Mouse (Mus musculus) kidney, adult 2 months (tissue): ENCODE data around the gene Naa16. TPM values are rescaled to one million over a fixed set of nuclear protein-coding genes. Genes with fewer than 3 reads are reported as not detected.

Experiments
- DNase-seq: peaks from one replicate; pipeline ENCODE4 v3.0.0; 2021
- H3K27ac ChIP-seq: fragments of 200-500 bp; 2 replicates; pipeline ENCODE4 v1.5.1; 2012; ENCODE audit warnings: low read depth, low read length, control low read depth, inconsistent platforms; ENCODE audit not compliant: insufficient read depth
- H3K27me3 ChIP-seq: fragments of 200-500 bp; replicated peaks from 2 replicates; pipeline ENCODE4 v1.6.1; 2012; ENCODE audit warnings: mild to moderate bottlenecking, moderate library complexity, low read length, inconsistent platforms; ENCODE audit not compliant: control insufficient read depth, insufficient read depth
- H3K36me3 ChIP-seq: fragments of 200-500 bp; 2 replicates; pipeline ENCODE4 v1.6.1; 2012; ENCODE audit warnings: mild to moderate bottlenecking, moderate library complexity, low read length, inconsistent platforms; ENCODE audit not compliant: control insufficient read depth, insufficient read depth
- H3K4me1 ChIP-seq: fragments of 200-500 bp; 2 replicates; pipeline ENCODE4 v1.6.1; 2011; ENCODE audit warnings: low read length; ENCODE audit not compliant: control insufficient read depth, insufficient read depth
- H3K4me3 ChIP-seq: fragments of 200-500 bp; 2 replicates; pipeline ENCODE4 v1.5.1; 2011; ENCODE audit warnings: mild to moderate bottlenecking, low read depth, low read length, control low read depth; ENCODE audit not compliant: insufficient read depth
- CTCF ChIP-seq: fragments of 200-500 bp; conservative IDR thresholded peaks from 2 replicates; pipeline ENCODE4 v1.5.1; 2011; ENCODE audit warnings: low read depth, mild to moderate bottlenecking, control low read depth, low read length, moderate library complexity, mixed read lengths; ENCODE audit not compliant: insufficient read depth, insufficient read length
- POLR2A ChIP-seq: fragments of 200-500 bp; IDR thresholded peaks from one replicate; pipeline ENCODE4 v1.6.1; 2011; ENCODE audit warnings: low read depth, low read length, control low read depth
- WGBS: fragments of 180-500 bp; shearing (Covaris S2); methylation state at CpG from one replicate; pipeline ENCODE4 v1.1.7; 2018; 5-methylcytosine and 5-hydroxymethylcytosine counted together
- polyA plus RNA-seq: library from polyadenylated mRNA; depleted of rRNA; stranded (reverse); fragments of >200 nt; gene quantifications from 2 replicates; pipeline ENCODE4 v1.2.3, GENCODE M21; 2012

The Naa16 gene
- polyA plus RNA-seq, 1 experiment = 3.1 TPM

GRCm38 (mm10) chr14:79314245-79315010, 76.2 kb downstream of the Naa16 start:
- no peak for DNase-seq
- WGBS = 90% methylated on average over 12 of the region's 12 CpGs
- Histone ChIP-seq H3K4me3 (no peak overlapping the region), H3K36me3 (no peaks in the 10 kb centered on the region), H3K4me1 (no peaks in the 10 kb centered on the region), H3K27me3 (no peaks in the 10 kb centered on the region), H3K27ac (no peak overlapping the region)
- TF ChIP-seq POLR2A = no peak
- no peak for TF ChIP-seq CTCF

- no peak for TF ChIP-seq CTCF
- no peak for TF ChIP-seq POLR2A
- Histone ChIP-seq H3K4me3 (no peak overlapping the region), H3K27ac (no peak overlapping the region), H3K27me3 (no peaks in the 10 kb centered on the region), H3K36me3 (no peaks in the 10 kb centered on the region), H3K4me1 (no peaks in the 10 kb centered on the region)
- DNase-seq = no peak
- WGBS = 78% methylated on average over 8 of the region's 8 CpGs
Observed at GRCm38 (mm10) chr14:79313439-79314175, 77.0 kb downstream of the Naa16 start.

DNA sequence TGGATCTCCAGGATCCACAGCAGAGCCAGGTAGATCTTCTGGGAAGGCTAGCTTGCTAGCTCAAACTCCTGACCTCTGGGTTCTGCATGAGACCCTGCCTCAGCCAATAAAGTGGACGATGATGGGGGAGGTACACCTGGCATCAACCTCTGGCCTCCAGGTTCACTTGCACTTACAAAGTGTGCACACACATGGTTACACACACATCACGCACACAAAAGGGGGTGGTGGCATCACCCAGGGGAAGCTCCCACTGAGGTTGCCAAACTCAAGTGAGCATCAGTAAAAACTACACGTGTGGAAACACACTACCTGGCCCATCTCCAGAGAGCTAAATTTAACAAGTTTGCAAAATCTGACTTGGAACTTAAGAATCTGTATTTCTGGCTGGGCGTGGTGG, 77.9 kb downstream of the Naa16 start:
- H3K27me3 ChIP-seq = no peaks in the 10 kb centered on the region
- TF ChIP-seq POLR2A (no peak), CTCF (no peak)
- DNase-seq = no peak
- H3K27ac ChIP-seq = no peak overlapping the region
- no peak overlapping the region for H3K4me3 ChIP-seq
- H3K36me3 ChIP-seq = no peaks in the 10 kb centered on the region
- 78% methylated on average over 4 of the region's 4 CpGs for WGBS
- H3K4me1 ChIP-seq = no peaks in the 10 kb centered on the region

GRCm38 (mm10) chr14:79311918-79312454, 78.6 kb downstream of the Naa16 start:
- Histone ChIP-seq H3K27ac (no peak overlapping the region), H3K27me3 (no peaks in the 10 kb centered on the region), H3K4me3 (no peak overlapping the region), H3K36me3 (no peaks in the 10 kb centered on the region), H3K4me1 (no peaks in the 10 kb centered on the region)
- 46% methylated on average over 4 of the region's 4 CpGs for WGBS
- no peak for TF ChIP-seq POLR2A
- TF ChIP-seq CTCF = no peak
- no peak for DNase-seq

- Histone ChIP-seq H3K4me1 (no peaks in the 10 kb centered on the region), H3K4me3 (no peak overlapping the region)
- TF ChIP-seq CTCF (no peak), POLR2A (no peak)
Observed at GRCm38 (mm10) chr14:79309115-79309514, 81.5 kb downstream of the Naa16 start.

GRCm38 (mm10) chr14:79308364-79308763, 82.2 kb downstream of the Naa16 start:
- H3K36me3 ChIP-seq = no peaks in the 10 kb centered on the region
- H3K4me1 ChIP-seq = no peaks in the 10 kb centered on the region
- no peak for DNase-seq
- 68% methylated on average over 4 of the region's 4 CpGs for WGBS
- no peaks in the 10 kb centered on the region for H3K27me3 ChIP-seq
- TF ChIP-seq POLR2A (no peak), CTCF (no peak)
- no peak overlapping the region for H3K4me3 ChIP-seq
- no peak overlapping the region for H3K27ac ChIP-seq

More at GRCm38 (mm10) chr14:79309115-79309514, 81.5 kb downstream of the Naa16 start:
- Histone ChIP-seq H3K36me3 (no peaks in the 10 kb centered on the region), H3K27me3 (no peaks in the 10 kb centered on the region), H3K27ac (no peak overlapping the region)
- 58% methylated on average over 4 of the region's 4 CpGs for WGBS
- DNase-seq = no peak

DNA sequence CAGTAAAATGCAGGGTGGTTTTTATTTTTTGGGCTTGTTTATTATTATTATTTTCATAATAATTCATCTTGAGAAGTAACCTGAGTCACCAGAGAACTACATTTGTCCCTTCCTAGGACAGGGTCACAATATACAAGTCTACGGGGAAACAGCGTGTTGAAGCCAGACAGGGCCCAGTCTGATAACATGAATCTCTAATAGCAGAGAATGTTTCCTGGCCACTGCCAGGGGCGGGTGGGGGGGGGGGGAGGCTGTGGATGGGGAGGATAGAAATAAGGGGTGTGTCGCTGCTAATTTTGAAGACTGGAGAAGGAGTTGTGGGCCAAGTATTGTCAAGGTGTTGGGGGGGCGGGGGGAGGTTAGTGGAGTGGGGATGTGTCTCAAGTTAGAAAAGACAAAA, 82.7 kb downstream of the Naa16 start:
- Histone ChIP-seq H3K27ac (no peak overlapping the region), H3K4me3 (no peak overlapping the region), H3K36me3 (no peaks in the 10 kb centered on the region), H3K4me1 (no peaks in the 10 kb centered on the region), H3K27me3 (no peaks in the 10 kb centered on the region)
- TF ChIP-seq POLR2A (no peak), CTCF (no peak)
- 79% methylated on average over 5 of the region's 5 CpGs for WGBS
- DNase-seq = no peak
